Mouse (Mus musculus) granulocyte monocyte progenitor cell, adult 5-6 weeks (primary cell): Measurements from ENCODE around the gene Pex13. TPM values are rescaled to one million over a fixed set of nuclear protein-coding genes. Genes with fewer than 3 reads are reported as not detected.
"Not testable (repeated sequence)": the region's sequence is repeated elsewhere in the genome, so short reads cannot be mapped to it uniquely, and the experiment has no call there.

Source experiments
- ATAC-seq: replicated peaks from 2 replicates; pipeline ENCODE4 v1.8.0; 2016; ENCODE audit warnings: mild to moderate bottlenecking, moderate TSS enrichment, inconsistent platforms; ENCODE audit not compliant: poor library complexity, severe bottlenecking
- total RNA-seq, 2 experiments: library from RNA; stranded (forward) in 1 of 2; stranded (reverse) in 1 of 2; fragments of 200-712, 200-1000 nt in 1 of 2; fragments of >200 nt in 1 of 2; fragmentation: Nextera tagmentation in 1 of 2; gene quantifications; 2 replicates each; pipeline ENCODE4 v1.2.3; 2014 to 2017

The Pex13 gene
- total RNA-seq, 2 experiments from 2014 or later: 11.2 to 38.1 TPM

- no peak for ATAC-seq
Measured at GRCm38 (mm10) chr11:23653666-23654065, 12.1 kb downstream of the Pex13 start.

- ATAC-seq: no peak
Measured at GRCm38 (mm10) chr11:23647835-23648234, 17.9 kb downstream of the Pex13 start.

- no peak for ATAC-seq
Measured at GRCm38 (mm10) chr11:23647431-23647830, 18.3 kb downstream of the Pex13 start.

GRCm38 (mm10) chr11:23634573-23634972 is 31.2 kb downstream of the Pex13 start:
- no peak for ATAC-seq

- ATAC-seq: no peak
Measured at GRCm38 (mm10) chr11:23633879-23634215, 31.9 kb downstream of the Pex13 start.

- ATAC-seq: peak; percentile 99
Measured at GRCm38 (mm10) chr11:23632945-23633878, 32.5 kb downstream of the Pex13 start, which contains the start of gene 0610010F05Rik. Gene 0610010F05Rik (minus strand): TSS chr11:23633639.

GRCm38 (mm10) chr11:23630664-23631063 is 35.1 kb downstream of the Pex13 start:
- ATAC-seq: no peak

GRCm38 (mm10) chr11:23618995-23619394 is 46.8 kb downstream of the Pex13 start:
- ATAC-seq: no peak

GRCm38 (mm10) chr11:23614546-23614945 is 51.2 kb downstream of the Pex13 start:
- ATAC-seq: no peak

- not testable (repeated sequence) for ATAC-seq
Measured at GRCm38 (mm10) chr11:23607291-23607690, 58.5 kb downstream of the Pex13 start.

Other genes with a start within 250 kb of the Pex13 start
- 25.6 and 37.4 TPM in 2 replicates for gene Ahsa2, start 167.9 kb downstream of the Pex13 start, total RNA-seq (2014; fragmentation: Nextera tagmentation)
- 50.6 and 68.7 TPM in 2 replicates for gene Ahsa2, start 167.9 kb downstream of the Pex13 start, total RNA-seq (2017)
- not detected in 2 replicates for gene 1700093K21Rik, start 144.8 kb downstream of the Pex13 start, total RNA-seq (2014; fragmentation: Nextera tagmentation)
- gene 1700093K21Rik, start 144.8 kb downstream of the Pex13 start, total RNA-seq (2017): not detected in 2 replicates
- gene 0610010F05Rik, start 32.3 kb downstream of the Pex13 start, total RNA-seq (2014; fragmentation: Nextera tagmentation): 19.7 and 21.2 TPM in 2 replicates
- gene 0610010F05Rik, start 32.3 kb downstream of the Pex13 start, total RNA-seq (2017): 31.8 and 32.7 TPM in 2 replicates
- 34.6 and 48.5 TPM in 2 replicates for gene Pus10, start 285 bp downstream of the Pex13 start, total RNA-seq (2014; fragmentation: Nextera tagmentation)
- 69.1 and 69.6 TPM in 2 replicates for gene Pus10, start 285 bp downstream of the Pex13 start, total RNA-seq (2017)
- 15.1 and 18.5 TPM in 2 replicates for gene Rel, start 105.0 kb upstream of the Pex13 start, total RNA-seq (2014; fragmentation: Nextera tagmentation)
- gene Rel, start 105.0 kb upstream of the Pex13 start, total RNA-seq (2017): 9.8 and 10.0 TPM in 2 replicates
- gene Papolg, start 229.3 kb upstream of the Pex13 start, total RNA-seq (2014; fragmentation: Nextera tagmentation): 14.9 and 15.6 TPM in 2 replicates
- 15.5 and 15.8 TPM in 2 replicates for gene Papolg, start 229.3 kb upstream of the Pex13 start, total RNA-seq (2017)